Mouse (Mus musculus) thymus, adult 2 months (tissue): Measurements from ENCODE around the gene Frmpd4.

ENCODE experiments used
- CTCF ChIP-seq: fragments of 200-500 bp; IDR thresholded peaks from 2 replicates; pipeline ENCODE4 v1.5.1; 2012; ENCODE audit warnings: mild to moderate bottlenecking, control low read depth, low read length, moderate library complexity, borderline replicate concordance; ENCODE audit not compliant: control insufficient read depth, poor library complexity, insufficient read depth; ENCODE audit errors: extremely low read depth
- POLR2A ChIP-seq: fragments of 200-500 bp; IDR thresholded peaks from 2 replicates; pipeline ENCODE4 v1.6.1; 2012; ENCODE audit warnings: mild to moderate bottlenecking, low read length, control low read depth, moderate library complexity; ENCODE audit not compliant: control insufficient read depth, poor library complexity, insufficient read depth; ENCODE audit errors: extremely low read depth

DNA sequence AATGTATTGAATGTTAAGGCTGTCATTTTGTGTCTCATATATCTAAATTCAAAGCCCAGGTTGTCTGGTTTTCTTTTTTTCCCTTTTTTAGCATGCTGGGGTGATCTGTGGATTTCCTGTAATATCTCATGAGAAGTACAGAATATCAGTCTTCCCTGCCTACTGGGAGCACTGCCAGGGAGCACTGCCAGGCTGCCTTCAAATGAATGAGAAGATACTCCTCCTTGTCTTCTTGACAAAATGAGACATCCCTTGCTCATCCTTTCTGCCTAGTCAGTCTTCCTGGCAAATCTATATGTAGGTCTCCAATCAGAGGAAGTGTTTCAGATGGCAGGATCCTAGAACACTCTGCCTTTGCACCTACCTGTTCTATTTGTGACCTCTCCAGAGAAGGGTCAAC lies 535.4 kb downstream of the Frmpd4 start:
- TF ChIP-seq CTCF = no peak
- no peak for TF ChIP-seq POLR2A
